Mouse (Mus musculus) lung, postnatal 0 days (tissue): ENCODE measurements at regions not wholly inside any gene's neighbourhood (a gene's known extent, or its start where the extent isn't known, plus 50 kb on each side); places are given as distances from the start of the nearest gene placed in this dataset.

Experiments used
- ATAC-seq: fragments of 200-750 bp; cut with Nextera tagmentation; 2 replicates; pipeline ENCODE4 v1.8.0; 2017; ENCODE audit warnings: moderate library complexity
- DNase-seq: peaks from one replicate; pipeline ENCODE4 v3.0.0-alpha.2; 2016; ENCODE audit warnings: low spot score
- H3K27ac ChIP-seq: fragments of 300-500 bp; sonication (generic); 2 replicates; pipeline ENCODE4 v1.5.1; 2014; ENCODE audit warnings: antibody characterized with exemption, mild to moderate bottlenecking, low read length, mixed read lengths
- H3K27me3 ChIP-seq: fragments of 300-500 bp; sonication (generic); replicated peaks from 2 replicates; pipeline ENCODE4 v1.6.1; 2014; ENCODE audit warnings: low read length, mixed read lengths; ENCODE audit not compliant: insufficient read depth
- H3K36me3 ChIP-seq: fragments of 300-500 bp; sonication (generic); 2 replicates; pipeline ENCODE4 v1.6.1; 2014; ENCODE audit warnings: low read length, mixed read lengths; ENCODE audit not compliant: insufficient read depth
- H3K4me1 ChIP-seq: fragments of 300-500 bp; sonication (generic); 2 replicates; pipeline ENCODE4 v1.6.1; 2014; ENCODE audit warnings: antibody characterized with exemption, low read depth, low read length, mixed read lengths; ENCODE audit not compliant: insufficient read depth
- H3K4me2 ChIP-seq: fragments of 300-500 bp; sonication (generic); replicated peaks from 2 replicates; pipeline ENCODE4 v1.6.1; 2014; ENCODE audit warnings: low read depth, mild to moderate bottlenecking, low read length, moderate library complexity, mixed read lengths
- H3K4me3 ChIP-seq: fragments of 300-500 bp; sonication (generic); 2 replicates; pipeline ENCODE4 v1.5.1; 2014; ENCODE audit warnings: low read depth, low read length
- H3K9ac ChIP-seq: fragments of 300-500 bp; sonication (generic); replicated peaks from 2 replicates; pipeline ENCODE4 v1.6.1; 2014; ENCODE audit warnings: low read depth, mild to moderate bottlenecking
- H3K9me3 ChIP-seq: fragments of 300-500 bp; sonication (generic); 2 replicates; pipeline ENCODE4 v1.6.1; 2016; ENCODE audit warnings: low read length, mixed read lengths
- CTCF ChIP-seq: IDR thresholded peaks from 2 replicates; pipeline ENCODE4 v1.5.1; 2016; ENCODE audit warnings: antibody characterized with exemption, mild to moderate bottlenecking
- EP300 ChIP-seq: IDR thresholded peaks from 2 replicates; pipeline ENCODE4 v1.6.1; 2016; ENCODE audit warnings: antibody characterized with exemption, mild to moderate bottlenecking, control low read depth
- WGBS: fragments of 180-500 bp; shearing (Covaris S2); extraction: QIAGEN DNeasy Blood & Tissue Kit; methylation state at CpG from one replicate; pipeline ENCODE4 v1.1.7; 2014; 5-methylcytosine and 5-hydroxymethylcytosine counted together

GRCm38 (mm10) chr19:26014620-26015180, 342.5 kb downstream of the Dmrt2 start:
- H3K36me3 ChIP-seq = no peaks in the 10 kb centered on the region
- no peak overlapping the region for H3K4me2 ChIP-seq
- TF ChIP-seq CTCF (no peak), EP300 (no peak)
- no peak for ATAC-seq
- no peak overlapping the region for H3K4me3 ChIP-seq
- DNase-seq = peak; percentile 12
- no peaks in the 10 kb centered on the region for H3K9me3 ChIP-seq
- no peaks in the 10 kb centered on the region for H3K27me3 ChIP-seq
- WGBS = 29% methylated on average over 8 of the region's 8 CpGs
- no peaks in the 10 kb centered on the region for H3K4me1 ChIP-seq
- H3K27ac ChIP-seq = no peak overlapping the region
- H3K9ac ChIP-seq = no peak overlapping the region

GRCm38 (mm10) chr19:26021141-26021540, 348.9 kb downstream of the Dmrt2 start:
- Histone ChIP-seq H3K4me2 (no peak overlapping the region), H3K9ac (no peak overlapping the region), H3K27me3 (no peaks in the 10 kb centered on the region), H3K4me3 (no peak overlapping the region), H3K36me3 (no peaks in the 10 kb centered on the region), H3K27ac (no peak overlapping the region), H3K9me3 (no peaks in the 10 kb centered on the region), H3K4me1 (no peaks in the 10 kb centered on the region)
- ATAC-seq = no peak
- 61% methylated on average over 7 of the region's 7 CpGs for WGBS
- DNase-seq = no peak
- TF ChIP-seq CTCF (no peak), EP300 (no peak)

GRCm38 (mm10) chr19:26026103-26026502, 353.9 kb downstream of the Dmrt2 start:
- H3K27ac ChIP-seq = no peak overlapping the region
- H3K27me3 ChIP-seq = no peaks in the 10 kb centered on the region
- no peak overlapping the region for H3K4me3 ChIP-seq
- TF ChIP-seq CTCF (no peak), EP300 (no peak)
- H3K9ac ChIP-seq = no peak overlapping the region
- DNase-seq = no peak
- H3K36me3 ChIP-seq = no peaks in the 10 kb centered on the region
- H3K4me1 ChIP-seq = no peaks in the 10 kb centered on the region
- no peaks in the 10 kb centered on the region for H3K9me3 ChIP-seq
- no peak for ATAC-seq
- 52% methylated on average over 3 of the region's 3 CpGs for WGBS
- H3K4me2 ChIP-seq = no peak overlapping the region

- Histone ChIP-seq H3K9ac (no peak overlapping the region), H3K4me2 (no peak overlapping the region), H3K4me1 (no peaks in the 10 kb centered on the region), H3K27me3 (no peaks in the 10 kb centered on the region), H3K4me3 (no peak overlapping the region), H3K27ac (no peak overlapping the region), H3K9me3 (no peaks in the 10 kb centered on the region), H3K36me3 (no peaks in the 10 kb centered on the region)
- no peak for TF ChIP-seq EP300
- peak; percentile 69 for TF ChIP-seq CTCF
- WGBS = 7% methylated on average over 7 of the region's 7 CpGs
- peak; percentile 38 for DNase-seq
- ATAC-seq = no peak
Observed at GRCm38 (mm10) chr19:26037270-26037669, 365.1 kb downstream of the Dmrt2 start.

GRCm38 (mm10) chr19:26051478-26052215, 379.4 kb downstream of the Dmrt2 start:
- no peak for ATAC-seq
- no peaks in the 10 kb centered on the region for H3K36me3 ChIP-seq
- no peak overlapping the region for H3K27ac ChIP-seq
- H3K4me3 ChIP-seq = no peak overlapping the region
- no peak overlapping the region for H3K4me2 ChIP-seq
- H3K9ac ChIP-seq = no peak overlapping the region
- WGBS = 30% methylated on average over 9 of the region's 9 CpGs
- no peaks in the 10 kb centered on the region for H3K9me3 ChIP-seq
- DNase-seq = no peak
- no peaks in the 10 kb centered on the region for H3K27me3 ChIP-seq
- H3K4me1 ChIP-seq = no peaks in the 10 kb centered on the region
- TF ChIP-seq CTCF = no peak
- no peak for TF ChIP-seq EP300

GRCm38 (mm10) chr19:26059668-26060067, 387.5 kb downstream of the Dmrt2 start:
- no peak overlapping the region for H3K9ac ChIP-seq
- no peak overlapping the region for H3K4me3 ChIP-seq
- WGBS = 78% methylated on average over 2 of the region's 2 CpGs
- no peak for DNase-seq
- TF ChIP-seq EP300 = no peak
- TF ChIP-seq CTCF = no peak
- no peak overlapping the region for H3K4me2 ChIP-seq
- no peak overlapping the region for H3K27ac ChIP-seq
- H3K36me3 ChIP-seq = no peaks in the 10 kb centered on the region
- no peaks in the 10 kb centered on the region for H3K4me1 ChIP-seq
- no peaks in the 10 kb centered on the region for H3K9me3 ChIP-seq
- ATAC-seq = no peak
- H3K27me3 ChIP-seq = no peaks in the 10 kb centered on the region
